Mouse (Mus musculus) heart, embryonic 11.5 days (tissue): ENCODE data around the gene Ift43. TPM values are rescaled to one million over a fixed set of nuclear protein-coding genes. Genes with fewer than 3 reads are reported as not detected.

Experiments
- ATAC-seq: fragments of 200-750 bp; cut with Nextera tagmentation; replicated peaks from 2 replicates; pipeline ENCODE4 v1.8.0; 2017; ENCODE audit warnings: moderate library complexity; ENCODE audit not compliant: insufficient number of reproducible peaks, low FRiP score, low TSS enrichment
- H3K27ac ChIP-seq: fragments of 300-500 bp; sonication (generic); 2 replicates; pipeline ENCODE4 v1.5.1; 2014; ENCODE audit warnings: mild to moderate bottlenecking, low read depth, low read length
- H3K27me3 ChIP-seq: fragments of 300-500 bp; sonication (generic); 2 replicates; pipeline ENCODE4 v1.6.1; 2014; ENCODE audit warnings: mild to moderate bottlenecking, low read length, mixed read lengths; ENCODE audit not compliant: control insufficient read depth, insufficient read depth
- H3K36me3 ChIP-seq: fragments of 300-500 bp; sonication (generic); 2 replicates; pipeline ENCODE4 v1.6.1; 2014; ENCODE audit warnings: mild to moderate bottlenecking, low read length, moderate library complexity, mixed read lengths; ENCODE audit not compliant: control insufficient read depth, insufficient read depth
- H3K4me1 ChIP-seq: fragments of 300-500 bp; sonication (generic); 2 replicates; pipeline ENCODE4 v1.6.1; 2014; ENCODE audit warnings: low read length; ENCODE audit not compliant: control insufficient read depth, insufficient read depth
- H3K4me2 ChIP-seq: fragments of 300-500 bp; sonication (generic); 2 replicates; pipeline ENCODE4 v1.6.1; 2014; ENCODE audit warnings: mild to moderate bottlenecking, moderate library complexity
- H3K4me3 ChIP-seq: fragments of 300-500 bp; sonication (generic); 2 replicates; pipeline ENCODE4 v1.5.1; 2014; ENCODE audit warnings: low read depth, low read length
- H3K9ac ChIP-seq: fragments of 300-500 bp; sonication (generic); 2 replicates; pipeline ENCODE4 v1.6.1; 2014; ENCODE audit warnings: mild to moderate bottlenecking, low read depth, low read length, moderate library complexity
- H3K9me3 ChIP-seq: fragments of 300-500 bp; sonication (generic); replicated peaks from 2 replicates; pipeline ENCODE4 v1.6.1; 2016; ENCODE audit warnings: low read length; ENCODE audit not compliant: control insufficient read depth
- WGBS: fragments of 180-500 bp; shearing (Covaris S2); extraction: QIAGEN DNeasy Blood & Tissue Kit; methylation state at CpG from one replicate; pipeline ENCODE4 v1.1.7; 2014; ENCODE audit not compliant: insufficient replicate concordance; 5-methylcytosine and 5-hydroxymethylcytosine counted together
- polyA plus RNA-seq: library from polyadenylated mRNA; unstranded; fragments of >200 nt; fragmentation: Nextera tagmentation; extraction: Ambion mirVana; gene quantifications from 2 replicates; pipeline ENCODE4 v1.2.1, GENCODE M21; 2014

Ift43 gene
- polyA plus RNA-seq: 113 and 124 TPM in 2 replicates

GRCm38 (mm10) chr12:86082481-86083012, at the start of gene Ift43:
Gene Ift43 (plus strand): TSS chr12:86082541.
- no peaks in the 10 kb centered on the region for H3K27me3 ChIP-seq
- H3K9ac ChIP-seq: peak within 1 kb of the TSS; percentile 79
- peak within 1 kb of the TSS; percentile 88 for H3K4me2 ChIP-seq
- peaks cover 12% of the 10 kb centered on the region for H3K4me1 ChIP-seq
- ATAC-seq: peak; percentile 49
- peak within 1 kb of the TSS; percentile 31; the same call in 1 of the 2 replicates for H3K27ac ChIP-seq
- no peaks in the 10 kb centered on the region for H3K9me3 ChIP-seq
- H3K36me3 ChIP-seq: peaks cover 4% of the 10 kb centered on the region; the same call in 1 of the 2 replicates
- WGBS: under 1% methylated on average over 35 of the region's 35 CpGs
- peak within 1 kb of the TSS; percentile 74 for H3K4me3 ChIP-seq

GRCm38 (mm10) chr12:86035586-86035985, 46.8 kb upstream of the Ift43 start:
- Histone ChIP-seq H3K4me1 (peaks cover 42% of the 10 kb centered on the region), H3K27ac (no peak overlapping the region), H3K9ac (no peak overlapping the region), H3K36me3 (no peaks in the 10 kb centered on the region), H3K4me3 (no peak overlapping the region), H3K4me2 (no peak overlapping the region), H3K27me3 (no peaks in the 10 kb centered on the region), H3K9me3 (no peaks in the 10 kb centered on the region)
- no peak for ATAC-seq

- H3K9ac ChIP-seq: no peak overlapping the region; the same call in 1 of the 2 replicates
- H3K4me3 ChIP-seq: no peak overlapping the region
- H3K4me2 ChIP-seq: no peak overlapping the region
- peaks cover 39% of the 10 kb centered on the region for H3K4me1 ChIP-seq
- no peak for ATAC-seq
- H3K27me3 ChIP-seq: no peaks in the 10 kb centered on the region
- H3K9me3 ChIP-seq: no peaks in the 10 kb centered on the region
- no peak overlapping the region for H3K27ac ChIP-seq
- H3K36me3 ChIP-seq: no peaks in the 10 kb centered on the region
- WGBS: 41% methylated on average over 9 of the region's 9 CpGs
Measured at GRCm38 (mm10) chr12:86036368-86037166, 45.8 kb upstream of the Ift43 start.

GRCm38 (mm10) chr12:86037235-86037921, 45.0 kb upstream of the Ift43 start:
- no peaks in the 10 kb centered on the region for H3K9me3 ChIP-seq
- H3K27ac ChIP-seq: peak overlapping the region; percentile 51
- ATAC-seq: peak; percentile 52; the same call in 1 of the 2 replicates
- no peaks in the 10 kb centered on the region for H3K27me3 ChIP-seq
- no peak overlapping the region for H3K4me3 ChIP-seq
- peak overlapping the region; percentile 24; the same call in 1 of the 2 replicates for H3K9ac ChIP-seq
- 30% methylated on average over 12 of the region's 12 CpGs for WGBS
- H3K4me1 ChIP-seq: peaks cover 37% of the 10 kb centered on the region
- 0 out of 2 replicates have a peak overlapping the region, but pooled peaks have one; percentile 16 for H3K4me2 ChIP-seq
- H3K36me3 ChIP-seq: no peaks in the 10 kb centered on the region

- H3K36me3 ChIP-seq: peaks cover 4% of the 10 kb centered on the region; the same call in 1 of the 2 replicates
- no peak overlapping the region for H3K9ac ChIP-seq
- H3K4me3 ChIP-seq: no peak overlapping the region
- WGBS: 86% methylated on average over 5 of the region's 5 CpGs
- peaks cover 3% of the 10 kb centered on the region; the same call in 1 of the 2 replicates for H3K9me3 ChIP-seq
- no peak overlapping the region for H3K4me2 ChIP-seq
- H3K4me1 ChIP-seq: peaks cover 27% of the 10 kb centered on the region
- no peaks in the 10 kb centered on the region for H3K27me3 ChIP-seq
- no peak overlapping the region for H3K27ac ChIP-seq
- no peak; the same call in 1 of the 2 replicates for ATAC-seq
Measured at GRCm38 (mm10) chr12:86039078-86039477, 43.3 kb upstream of the Ift43 start.

- peaks cover 25% of the 10 kb centered on the region for H3K4me1 ChIP-seq
- H3K4me3 ChIP-seq: no peak overlapping the region
- H3K27me3 ChIP-seq: no peaks in the 10 kb centered on the region
- no peak overlapping the region for H3K9ac ChIP-seq
- peaks cover 4% of the 10 kb centered on the region; the same call in 1 of the 2 replicates for H3K36me3 ChIP-seq
- 70% methylated on average over 6 of the region's 6 CpGs for WGBS
- H3K27ac ChIP-seq: no peak overlapping the region
- H3K4me2 ChIP-seq: no peak overlapping the region
- H3K9me3 ChIP-seq: peaks cover 3% of the 10 kb centered on the region; the same call in 1 of the 2 replicates
- ATAC-seq: no peak
Measured at GRCm38 (mm10) chr12:86039751-86040150, 42.6 kb upstream of the Ift43 start.

GRCm38 (mm10) chr12:86046141-86046540, 36.2 kb upstream of the Ift43 start:
- H3K9me3 ChIP-seq: peaks cover 3% of the 10 kb centered on the region; the same call in 1 of the 2 replicates
- H3K36me3 ChIP-seq: peaks cover 4% of the 10 kb centered on the region; the same call in 1 of the 2 replicates
- H3K4me2 ChIP-seq: no peak overlapping the region
- H3K4me1 ChIP-seq: no peaks in the 10 kb centered on the region
- no peak for ATAC-seq
- WGBS: 82% methylated on average over 5 of the region's 5 CpGs
- H3K9ac ChIP-seq: no peak overlapping the region
- no peak overlapping the region for H3K4me3 ChIP-seq
- no peaks in the 10 kb centered on the region for H3K27me3 ChIP-seq
- no peak overlapping the region for H3K27ac ChIP-seq

- 79% methylated on average over 2 of the region's 2 CpGs for WGBS
- Histone ChIP-seq H3K4me2 (no peak overlapping the region), H3K27me3 (no peaks in the 10 kb centered on the region), H3K27ac (no peak overlapping the region), H3K4me3 (no peak overlapping the region), H3K4me1 (no peaks in the 10 kb centered on the region), H3K9ac (no peak overlapping the region), H3K9me3 (peaks cover 3% of the 10 kb centered on the region; the same call in 1 of the 2 replicates), H3K36me3 (peaks cover 4% of the 10 kb centered on the region; the same call in 1 of the 2 replicates)
- ATAC-seq: no peak
Measured at GRCm38 (mm10) chr12:86046776-86047175, 35.6 kb upstream of the Ift43 start.
